10 mouse cellular contexts compared by ENCODE assay signal in the genomic region with DNA sequence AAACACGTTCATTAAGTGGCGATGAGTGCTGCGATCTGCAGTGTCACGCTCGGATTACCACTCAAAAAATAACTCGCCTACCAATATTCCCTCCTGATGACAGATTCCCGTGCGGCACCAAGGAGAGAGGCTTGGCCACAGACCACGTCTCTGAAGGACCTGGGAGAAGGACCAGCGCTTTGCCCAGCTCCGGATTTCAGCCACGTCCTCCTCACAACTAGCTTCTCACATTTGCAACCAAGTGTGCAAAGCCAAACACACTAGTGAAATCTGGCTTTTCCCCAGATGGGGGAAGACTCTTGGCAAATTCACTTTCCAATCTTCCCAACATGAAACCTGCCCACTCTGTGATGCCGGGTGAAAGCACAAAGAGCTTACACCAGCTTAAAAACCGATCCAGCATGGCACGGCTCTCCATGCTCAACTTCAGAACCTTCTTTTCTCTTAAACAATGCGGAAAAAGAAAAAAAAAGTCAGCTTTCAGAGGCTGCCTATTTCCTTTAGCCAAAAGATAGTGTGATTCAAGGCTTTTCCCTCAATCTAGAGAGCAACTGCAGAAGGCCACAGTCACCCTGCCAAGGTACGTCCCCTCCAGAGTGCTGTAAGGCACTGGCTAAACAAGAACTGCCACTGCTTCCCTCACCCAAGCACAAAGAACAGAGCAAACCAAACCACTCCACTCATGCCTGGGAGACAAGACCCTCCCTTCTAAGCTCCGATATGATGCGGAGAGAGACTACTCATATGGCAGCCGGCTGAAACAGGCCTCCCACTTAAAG.
DNase-seq lines count a peak whose midpoint lies in the region; ATAC-seq and TF ChIP-seq lines count a peak whose summit lies in the region.
"Had no signal": no experiment of that assay in that cellular context is flagged by ENCODE, and none has a peak within 500 bp of the region (broad histone marks: within the 10 kb centered on the region; RNA-seq: fewer than 3 reads in every experiment).

No protein-coding gene starts in this region.

- DNase-seq in adrenal gland, postnatal 14 days = peak; percentile 59
- no peak for DNase-seq in adrenal gland, postnatal 25 days
- DNase-seq in lung, postnatal 0 days (ENCODE audit: low spot score) = peak; percentile 22
- no peak for DNase-seq in lung, adult 2 months
- no peak for DNase-seq in limb, embryonic 11.5 days (ENCODE audit: low spot score)
- no peak for DNase-seq in adipocyte (ENCODE audit: low spot score)
- DNase-seq: liver, postnatal 0 days; right cerebral cortex, postnatal 25 days had no signal

- peak overlapping the region; percentile 83 for H3K4me2 ChIP-seq in lung, postnatal 0 days (replicated peaks; ENCODE audit: low read depth, low read length)
- peak overlapping the region; percentile 85; the same call in 1 of the 2 replicates for H3K4me2 ChIP-seq in limb, embryonic 11.5 days (ENCODE audit: low read depth, severe bottlenecking)
- H3K4me2 ChIP-seq in stomach, embryonic 16.5 days (ENCODE audit: low read depth, low read length) = peak overlapping the region; percentile 75

- no peaks in the 10 kb centered on the region for H3K9me3 ChIP-seq in lung, postnatal 0 days (ENCODE audit: low read length)
- H3K9me3 ChIP-seq in limb, embryonic 11.5 days (ENCODE audit: control insufficient read depth, low read length) = no peaks in the 10 kb centered on the region
- H3K9me3 ChIP-seq in stomach, embryonic 16.5 days (replicated peaks; ENCODE audit: control insufficient read depth, low read length) = no peaks in the 10 kb centered on the region

- TF ChIP-seq CTCF in lung, postnatal 0 days (IDR thresholded peaks at IDR 0.05) = no peak
- TF ChIP-seq CTCF in lung, adult 2 months (IDR thresholded peaks at IDR 0.05; ENCODE audit: insufficient read depth, low read length) = no peak

- H3K36me3 ChIP-seq in lung, postnatal 0 days (ENCODE audit: insufficient read depth, low read length) = no peaks in the 10 kb centered on the region
- no peaks in the 10 kb centered on the region for H3K36me3 ChIP-seq in limb, embryonic 11.5 days (ENCODE audit: control insufficient read depth, insufficient read depth, low read length)
- H3K36me3 ChIP-seq in stomach, embryonic 16.5 days (ENCODE audit: control insufficient read depth, insufficient read depth, low read length) = 0 out of 2 replicates have a peak, but pooled peaks cover 4% of the 10 kb centered on the region

- no peaks in the 10 kb centered on the region for H3K27me3 ChIP-seq in lung, postnatal 0 days (replicated peaks; ENCODE audit: insufficient read depth, low read length)
- peaks cover 2% of the 10 kb centered on the region; the same call in 1 of the 2 replicates for H3K27me3 ChIP-seq in limb, embryonic 11.5 days (ENCODE audit: control insufficient read depth, insufficient read depth, low read length)
- H3K27me3 ChIP-seq in stomach, embryonic 16.5 days (ENCODE audit: control insufficient read depth, insufficient read depth, low read length) = no peaks in the 10 kb centered on the region

- WGBS in lung, postnatal 0 days = 61% methylated on average over 20 of the region's 20 CpGs
- 70% methylated on average over 20 of the region's 20 CpGs for WGBS in lung, adult 2 months
- WGBS in limb, embryonic 11.5 days = 80% methylated on average over 20 of the region's 20 CpGs
- WGBS in stomach, embryonic 16.5 days = 64% methylated on average over 20 of the region's 20 CpGs

- no peak for TF ChIP-seq EP300 in lung, postnatal 0 days (IDR thresholded peaks at IDR 0.05)

- no peak overlapping the region for H3K9ac ChIP-seq in lung, postnatal 0 days (replicated peaks; ENCODE audit: low read depth)
- no peak overlapping the region for H3K9ac ChIP-seq in limb, embryonic 11.5 days (ENCODE audit: low read length)
- H3K9ac ChIP-seq in stomach, embryonic 16.5 days (ENCODE audit: low read length) = peak overlapping the region; percentile 92
- H3K9ac ChIP-seq: liver, postnatal 0 days had no signal

- TF ChIP-seq POLR2A in lung, adult 2 months (IDR thresholded peaks at IDR 0.05; ENCODE audit: borderline replicate concordance, extremely low read depth, low read depth, low read length) = no peak

- H3K4me1 ChIP-seq in lung, postnatal 0 days (ENCODE audit: insufficient read depth, low read depth, low read length) = peaks cover 33% of the 10 kb centered on the region; the same call in 1 of the 2 replicates
- H3K4me1 ChIP-seq in lung, adult 2 months (ENCODE audit: control insufficient read depth, insufficient read depth, low read length) = peaks cover 24% of the 10 kb centered on the region
- peaks cover 37% of the 10 kb centered on the region for H3K4me1 ChIP-seq in limb, embryonic 11.5 days (ENCODE audit: control insufficient read depth, insufficient read depth, low read length)
- peaks cover 46% of the 10 kb centered on the region for H3K4me1 ChIP-seq in stomach, embryonic 16.5 days (ENCODE audit: control insufficient read depth, insufficient read depth, low read length)

- no peak overlapping the region; the same call in 1 of the 2 replicates for H3K4me3 ChIP-seq in lung, postnatal 0 days (ENCODE audit: low read depth, low read length)
- H3K4me3 ChIP-seq in lung, adult 2 months (replicated peaks; ENCODE audit: extremely low read depth, low read depth, low read length) = no peak overlapping the region
- no peak overlapping the region for H3K4me3 ChIP-seq in limb, embryonic 11.5 days (ENCODE audit: low read depth, low read length)
- H3K4me3 ChIP-seq in stomach, embryonic 16.5 days (replicated peaks; ENCODE audit: low read length) = peak overlapping the region; percentile 77

- H3K27ac ChIP-seq in lung, postnatal 0 days (ENCODE audit: low read length) = no peak overlapping the region
- H3K27ac ChIP-seq in limb, embryonic 11.5 days (replicated peaks; ENCODE audit: low read depth, low read length) = no peak overlapping the region
- peak overlapping the region; percentile 95 for H3K27ac ChIP-seq in stomach, embryonic 16.5 days (ENCODE audit: low read length)

- no peak for ATAC-seq in lung, postnatal 0 days
- no peak for ATAC-seq in limb, embryonic 11.5 days (ENCODE audit: insufficient number of reproducible peaks, low FRiP score, low TSS enrichment, low read depth)
- no peak for ATAC-seq in stomach, embryonic 16.5 days (ENCODE audit: insufficient read depth, low FRiP score)
- ATAC-seq in monocyte, adult 5-6 weeks (replicated peaks; ENCODE audit: insufficient number of reproducible peaks, low FRiP score, low TSS enrichment, poor library complexity, severe bottlenecking) = no peak
- ATAC-seq: liver, postnatal 0 days had no signal

Comparison
In these comparisons a context has a peak if more than half of its experiments do, and no peak if none do; other contexts are left out.
1. DNase-seq: peak in adrenal gland, postnatal 14 days (single experiment) and lung, postnatal 0 days (single experiment); none in adrenal gland, postnatal 25 days (single experiment), lung, adult 2 months (single experiment), limb, embryonic 11.5 days (single experiment) and adipocyte (single experiment).
2. Peak in every context shown above with its lines, with median percentiles within 50 percentile points of each other: H3K4me2 ChIP-seq.